In the genomic region with DNA sequence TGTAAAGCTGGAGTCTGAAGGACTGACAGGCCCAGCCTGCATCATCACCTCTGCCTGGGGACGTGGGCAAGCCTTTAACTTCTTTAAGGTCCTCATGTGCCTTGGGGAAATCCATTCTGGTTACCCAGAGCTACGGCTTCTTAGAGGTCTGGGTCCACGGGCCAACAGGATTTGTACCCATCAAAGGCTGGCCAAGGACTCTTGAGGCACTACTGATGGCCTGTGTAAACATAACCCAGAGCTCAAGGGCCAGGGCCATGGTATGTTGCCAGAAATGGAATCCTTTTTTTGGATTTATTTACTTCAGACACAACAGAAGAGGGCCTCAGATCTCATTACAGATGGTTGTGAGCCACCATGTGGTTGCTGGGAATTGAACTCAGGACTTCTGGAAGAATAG, we compare ENCODE assay signal across 17 mouse cellular contexts.
"Had no signal": no experiment of that assay in that cellular context is flagged by ENCODE, and none has a peak within 500 bp of the region (broad histone marks: within the 10 kb centered on the region; RNA-seq: fewer than 3 reads in every experiment).

No protein-coding gene starts in this region.

- H3K4me3 ChIP-seq: liver, embryonic 12.5 days; midbrain, embryonic 10.5 days; midbrain, embryonic 12.5 days; myocyte; neural tube, embryonic 13.5 days; neural tube, embryonic 15.5 days had no signal

- H3K9ac ChIP-seq: liver, embryonic 12.5 days; liver, embryonic 14.5 days; lung, embryonic 14.5 days; midbrain, embryonic 12.5 days; neural tube, embryonic 13.5 days; neural tube, embryonic 15.5 days had no signal

- H3K9me3 ChIP-seq: liver, embryonic 12.5 days; midbrain, embryonic 10.5 days; midbrain, embryonic 12.5 days; neural tube, embryonic 13.5 days; neural tube, embryonic 15.5 days had no signal

- H3K27ac ChIP-seq: liver, embryonic 12.5 days; liver, embryonic 14.5 days; midbrain, embryonic 10.5 days; midbrain, embryonic 12.5 days; neural tube, embryonic 13.5 days; neural tube, embryonic 15.5 days had no signal

- H3K4me1 ChIP-seq: liver, embryonic 12.5 days; midbrain, embryonic 12.5 days had no signal

- H3K27me3 ChIP-seq: midbrain, embryonic 12.5 days; neural tube, embryonic 13.5 days; neural tube, embryonic 15.5 days had no signal

- DNase-seq: lung, embryonic 14.5 days; midbrain, embryonic 14.5 days; retina, postnatal 1 day; right cerebral cortex, adult 18-20 months; right cerebral cortex, postnatal 25 days; right cerebral cortex, postnatal 4 days; spleen, adult 18-20 months; thymus, adult 18-20 months; thymus, postnatal 14 days; thymus, postnatal 36 days had no signal

- H3K36me3 ChIP-seq: neural tube, embryonic 15.5 days had no signal
